Mouse (Mus musculus): ENCODE data around the gene Oxnad1. TPM values are rescaled to one million over a fixed set of nuclear protein-coding genes. Genes with fewer than 3 reads are reported as not detected.
A peak's percentile ranks its signal among the peaks of the same experiment; 100 is the strongest.
"Not testable (repeated sequence)": the region's sequence is repeated elsewhere in the genome, so short reads cannot be mapped to it uniquely, and the experiment has no call there.

Oxnad1 gene
- polyA plus RNA-seq, 1 experiment: 16.3 TPM

GRCm38 (mm10) chr14:32086226-32086625 lies 1.1 kb downstream of the Oxnad1 start:
- TF ChIP-seq POLR2A (IDR thresholded peaks at IDR 0.05; ENCODE audit: low read depth, low read length) (0 out of 2 replicates have a peak, but pooled peaks have one; percentile 40), CTCF (IDR thresholded peaks at IDR 0.05; ENCODE audit: borderline replicate concordance, insufficient read depth, low read length) (no peak)
- peak overlapping the region; percentile 78 for H3K27ac ChIP-seq (ENCODE audit: insufficient read depth, low read length)
- H3K4me1 ChIP-seq (ENCODE audit: control insufficient read depth, insufficient read depth, low read length): peaks cover 2% of the 10 kb centered on the region; the same call in 1 of the 2 replicates
- peak overlapping the region; percentile 87 for H3K4me3 ChIP-seq (ENCODE audit: insufficient read depth, low read length)

GRCm38 (mm10) chr14:32087584-32088248 lies 2.5 kb downstream of the Oxnad1 start:
- H3K4me3 ChIP-seq (ENCODE audit: insufficient read depth, low read length); H3K4me1 ChIP-seq (ENCODE audit: control insufficient read depth, insufficient read depth, low read length); H3K27ac ChIP-seq (ENCODE audit: insufficient read depth, low read length): not testable (repeated sequence)

GRCm38 (mm10) chr14:32091124-32091523 lies 6.0 kb downstream of the Oxnad1 start:
- TF ChIP-seq POLR2A (IDR thresholded peaks at IDR 0.05; ENCODE audit: low read depth, low read length) (no peak), CTCF (IDR thresholded peaks at IDR 0.05; ENCODE audit: borderline replicate concordance, insufficient read depth, low read length) (no peak)
- no peak overlapping the region for H3K27ac ChIP-seq (ENCODE audit: insufficient read depth, low read length)
- H3K4me3 ChIP-seq (ENCODE audit: insufficient read depth, low read length): no peak overlapping the region
- peaks cover 2% of the 10 kb centered on the region; the same call in 1 of the 2 replicates for H3K4me1 ChIP-seq (ENCODE audit: control insufficient read depth, insufficient read depth, low read length)

GRCm38 (mm10) chr14:32091704-32092103 lies 6.5 kb downstream of the Oxnad1 start:
- TF ChIP-seq POLR2A (IDR thresholded peaks at IDR 0.05; ENCODE audit: low read depth, low read length) (no peak), CTCF (IDR thresholded peaks at IDR 0.05; ENCODE audit: borderline replicate concordance, insufficient read depth, low read length) (no peak)
- peaks cover 2% of the 10 kb centered on the region; the same call in 1 of the 2 replicates for H3K4me1 ChIP-seq (ENCODE audit: control insufficient read depth, insufficient read depth, low read length)
- no peak overlapping the region for H3K4me3 ChIP-seq (ENCODE audit: insufficient read depth, low read length)
- H3K27ac ChIP-seq (ENCODE audit: insufficient read depth, low read length): no peak overlapping the region

GRCm38 (mm10) chr14:32093018-32093417 lies 7.8 kb downstream of the Oxnad1 start:
- TF ChIP-seq POLR2A (IDR thresholded peaks at IDR 0.05; ENCODE audit: low read depth, low read length) (no peak), CTCF (IDR thresholded peaks at IDR 0.05; ENCODE audit: borderline replicate concordance, insufficient read depth, low read length) (no peak)

GRCm38 (mm10) chr14:32093500-32094117 lies 8.4 kb downstream of the Oxnad1 start:
- Histone ChIP-seq H3K27ac (ENCODE audit: insufficient read depth, low read length) (no peak overlapping the region), H3K4me3 (ENCODE audit: insufficient read depth, low read length) (no peak overlapping the region), H3K4me1 (ENCODE audit: control insufficient read depth, insufficient read depth, low read length) (peaks cover 2% of the 10 kb centered on the region; the same call in 1 of the 2 replicates)
- TF ChIP-seq POLR2A (IDR thresholded peaks at IDR 0.05; ENCODE audit: low read depth, low read length) (no peak), CTCF (IDR thresholded peaks at IDR 0.05; ENCODE audit: borderline replicate concordance, insufficient read depth, low read length) (no peak)

More at GRCm38 (mm10) chr14:32093018-32093417, 7.8 kb downstream of the Oxnad1 start:
- peaks cover 2% of the 10 kb centered on the region; the same call in 1 of the 2 replicates for H3K4me1 ChIP-seq (ENCODE audit: control insufficient read depth, insufficient read depth, low read length)
- H3K27ac ChIP-seq (ENCODE audit: insufficient read depth, low read length): no peak overlapping the region
- H3K4me3 ChIP-seq (ENCODE audit: insufficient read depth, low read length): no peak overlapping the region

- TF ChIP-seq CTCF (IDR thresholded peaks at IDR 0.05; ENCODE audit: borderline replicate concordance, insufficient read depth, low read length): no peak
- TF ChIP-seq POLR2A (IDR thresholded peaks at IDR 0.05; ENCODE audit: low read depth, low read length): no peak
- Histone ChIP-seq H3K4me3 (ENCODE audit: insufficient read depth, low read length) (no peak overlapping the region), H3K4me1 (ENCODE audit: control insufficient read depth, insufficient read depth, low read length) (no peaks in the 10 kb centered on the region; the same call in 1 of the 2 replicates), H3K27ac (ENCODE audit: insufficient read depth, low read length) (no peak overlapping the region)
These were observed 10.5 kb downstream of the Oxnad1 start for GRCm38 (mm10) chr14:32095646-32096045.

- no peak for TF ChIP-seq POLR2A (IDR thresholded peaks at IDR 0.05; ENCODE audit: low read depth, low read length)
- TF ChIP-seq CTCF (IDR thresholded peaks at IDR 0.05; ENCODE audit: borderline replicate concordance, insufficient read depth, low read length): no peak
- Histone ChIP-seq H3K27ac (ENCODE audit: insufficient read depth, low read length) (no peak overlapping the region), H3K4me3 (ENCODE audit: insufficient read depth, low read length) (no peak overlapping the region), H3K4me1 (ENCODE audit: control insufficient read depth, insufficient read depth, low read length) (no peaks in the 10 kb centered on the region)
These were observed 11.6 kb downstream of the Oxnad1 start for GRCm38 (mm10) chr14:32096740-32097139.

- Histone ChIP-seq H3K4me1 (ENCODE audit: control insufficient read depth, insufficient read depth, low read length) (no peaks in the 10 kb centered on the region), H3K4me3 (ENCODE audit: insufficient read depth, low read length) (no peak overlapping the region), H3K27ac (ENCODE audit: insufficient read depth, low read length) (no peak overlapping the region)
- no peak for TF ChIP-seq CTCF (IDR thresholded peaks at IDR 0.05; ENCODE audit: borderline replicate concordance, insufficient read depth, low read length)
- TF ChIP-seq POLR2A (IDR thresholded peaks at IDR 0.05; ENCODE audit: low read depth, low read length): no peak
These were observed 12.5 kb downstream of the Oxnad1 start for GRCm38 (mm10) chr14:32097691-32098090.

- TF ChIP-seq POLR2A (IDR thresholded peaks at IDR 0.05; ENCODE audit: low read depth, low read length): no peak
- H3K27ac ChIP-seq (ENCODE audit: insufficient read depth, low read length): no peak overlapping the region
- H3K4me3 ChIP-seq (ENCODE audit: insufficient read depth, low read length): no peak overlapping the region
- no peaks in the 10 kb centered on the region for H3K4me1 ChIP-seq (ENCODE audit: control insufficient read depth, insufficient read depth, low read length)
These were observed 13.8 kb downstream of the Oxnad1 start for GRCm38 (mm10) chr14:32098951-32099350.
